Mouse (Mus musculus) embryonic fibroblast, embryonic 13.5 days (primary cell): ENCODE measurements around the gene Scaper. TPM values are rescaled to one million over a fixed set of nuclear protein-coding genes. Genes with fewer than 3 reads are reported as not detected.
A peak's percentile ranks its signal among the peaks of the same experiment; 100 is the strongest.

Source experiments
- H3K27ac ChIP-seq: 2 replicates; pipeline ENCODE4 v1.5.1; 2012; ENCODE audit warnings: low read length, control low read depth, inconsistent platforms; ENCODE audit not compliant: insufficient read depth
- H3K4me1 ChIP-seq: 2 replicates; pipeline ENCODE4 v1.6.1; 2011; ENCODE audit warnings: low read length; ENCODE audit not compliant: control insufficient read depth, insufficient read depth
- H3K4me3 ChIP-seq: 2 replicates; pipeline ENCODE4 v1.5.1; 2011; ENCODE audit warnings: mild to moderate bottlenecking, control low read depth, low read length; ENCODE audit not compliant: insufficient read depth
- CTCF ChIP-seq: IDR thresholded peaks from 2 replicates; pipeline ENCODE4 v1.5.1; 2011; ENCODE audit warnings: mild to moderate bottlenecking, control low read depth, low read length, moderate library complexity, borderline replicate concordance; ENCODE audit not compliant: insufficient read depth
- POLR2A ChIP-seq: IDR thresholded peaks from 2 replicates; pipeline ENCODE4 v1.6.1; 2011; ENCODE audit warnings: low read depth, mild to moderate bottlenecking, control low read depth, low read length, moderate library complexity
- polyA plus RNA-seq: library from polyadenylated mRNA; stranded (reverse); fragments of >200 nt; gene quantifications from 2 replicates; pipeline ENCODE4 v1.2.4, GENCODE M21; 2011; ENCODE audit warnings: low read depth; ENCODE audit not compliant: missing spikeins, insufficient read length

Scaper gene
- polyA plus RNA-seq, 1 experiment: 14.1 TPM

DNA sequence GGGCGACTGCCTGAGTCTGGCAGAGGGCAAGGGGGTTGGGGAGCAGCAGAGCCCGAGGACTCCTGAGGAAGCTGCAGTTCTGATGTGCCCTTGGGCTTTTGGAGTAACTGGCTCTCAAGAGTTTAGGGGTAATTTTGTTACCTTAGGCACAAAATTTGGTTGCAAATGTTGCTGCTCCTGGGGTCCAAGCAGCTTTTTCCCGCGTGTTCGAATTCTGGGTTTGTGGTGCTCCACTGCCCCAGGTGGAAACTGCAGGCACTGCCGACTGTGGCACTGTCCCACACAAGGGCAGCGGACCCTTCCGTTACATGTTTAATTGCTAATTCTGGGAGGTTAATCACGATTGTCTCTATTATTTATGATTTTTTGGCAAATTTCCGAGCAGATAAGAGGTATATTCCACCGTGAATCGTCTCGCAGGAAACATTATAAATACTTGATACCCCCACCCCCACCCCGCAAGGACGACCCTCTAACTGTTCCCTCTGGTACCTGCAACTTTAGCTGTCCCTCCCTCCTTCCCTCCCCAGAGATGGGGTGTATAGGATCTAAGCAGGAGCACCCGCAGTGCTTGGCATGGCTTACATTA is 388.5 kb downstream of the Scaper start:
- TF ChIP-seq CTCF (peak; percentile 28; the same call in 1 of the 2 replicates), POLR2A (no peak)
- H3K27ac ChIP-seq: no peak overlapping the region
- no peak overlapping the region for H3K4me3 ChIP-seq
- H3K4me1 ChIP-seq: no peaks in the 10 kb centered on the region

DNA sequence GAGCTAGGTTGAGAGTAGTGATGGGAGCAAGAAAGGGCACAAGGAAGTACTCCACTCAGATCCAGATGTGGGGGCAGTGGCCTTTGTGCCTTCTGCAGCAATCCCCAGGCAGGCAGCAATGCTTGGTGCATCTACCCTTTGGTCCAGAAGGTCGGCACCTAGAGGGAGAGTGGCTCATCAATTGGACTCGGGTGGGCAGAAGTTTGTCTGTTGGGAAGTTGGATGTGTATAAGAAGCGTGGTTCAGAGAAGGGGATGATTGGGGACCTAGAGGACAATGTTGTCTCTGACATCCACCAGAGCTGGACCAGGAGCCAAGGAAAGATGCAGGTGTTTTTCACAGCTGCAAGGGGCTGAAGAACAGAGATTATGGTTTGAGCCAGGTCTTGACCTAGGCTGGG is 389.0 kb downstream of the Scaper start:
- no peak for TF ChIP-seq POLR2A
- TF ChIP-seq CTCF: no peak

DNA sequence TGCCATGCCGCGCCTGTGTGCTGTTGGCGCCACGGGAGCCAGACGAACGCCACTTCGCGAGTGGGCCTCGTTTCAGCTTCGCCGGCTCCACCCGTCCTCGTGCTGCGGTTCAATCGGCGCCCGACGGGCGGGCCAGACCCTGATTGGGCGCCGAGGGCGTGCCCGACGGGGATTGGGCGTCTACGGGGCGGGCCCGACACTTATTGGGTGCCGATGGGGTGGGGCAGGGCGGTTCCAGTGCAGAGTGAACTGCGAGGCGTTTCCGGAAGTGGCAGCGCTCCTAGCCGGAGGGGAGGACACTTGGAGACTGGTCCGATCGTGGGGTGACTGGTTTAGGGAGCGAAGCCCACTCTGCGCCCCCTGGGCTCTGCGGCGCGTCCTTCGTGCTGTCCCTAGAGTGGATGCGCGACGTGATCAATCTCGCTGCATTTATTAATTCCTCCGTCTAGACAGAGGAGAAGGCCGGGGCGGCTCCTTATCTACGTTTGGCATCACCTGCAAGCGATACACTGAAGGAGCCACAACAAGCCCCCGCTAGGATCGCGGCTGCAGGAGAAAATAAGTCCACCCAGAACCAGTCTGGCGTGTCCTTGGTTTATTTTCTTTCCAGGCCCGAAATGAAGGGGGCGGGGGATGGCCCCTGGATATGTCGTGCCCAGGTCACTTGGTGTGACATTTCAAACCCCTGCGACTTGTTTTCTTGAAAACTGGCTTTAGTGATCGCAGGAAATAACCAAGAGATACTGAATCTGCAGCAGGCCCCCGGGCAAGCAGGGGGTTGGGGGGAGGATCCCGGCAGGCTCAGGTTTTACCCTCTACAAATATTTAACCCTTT is 391.5 kb downstream of the Scaper start:
- H3K4me1 ChIP-seq: no peaks in the 10 kb centered on the region
- no peak overlapping the region for H3K27ac ChIP-seq
- no peak overlapping the region for H3K4me3 ChIP-seq
- no peak for TF ChIP-seq POLR2A
- no peak for TF ChIP-seq CTCF

More for the DNA sequence above, 389.0 kb downstream of the Scaper start:
- no peak overlapping the region for H3K27ac ChIP-seq
- H3K4me1 ChIP-seq: no peaks in the 10 kb centered on the region
- no peak overlapping the region for H3K4me3 ChIP-seq

DNA sequence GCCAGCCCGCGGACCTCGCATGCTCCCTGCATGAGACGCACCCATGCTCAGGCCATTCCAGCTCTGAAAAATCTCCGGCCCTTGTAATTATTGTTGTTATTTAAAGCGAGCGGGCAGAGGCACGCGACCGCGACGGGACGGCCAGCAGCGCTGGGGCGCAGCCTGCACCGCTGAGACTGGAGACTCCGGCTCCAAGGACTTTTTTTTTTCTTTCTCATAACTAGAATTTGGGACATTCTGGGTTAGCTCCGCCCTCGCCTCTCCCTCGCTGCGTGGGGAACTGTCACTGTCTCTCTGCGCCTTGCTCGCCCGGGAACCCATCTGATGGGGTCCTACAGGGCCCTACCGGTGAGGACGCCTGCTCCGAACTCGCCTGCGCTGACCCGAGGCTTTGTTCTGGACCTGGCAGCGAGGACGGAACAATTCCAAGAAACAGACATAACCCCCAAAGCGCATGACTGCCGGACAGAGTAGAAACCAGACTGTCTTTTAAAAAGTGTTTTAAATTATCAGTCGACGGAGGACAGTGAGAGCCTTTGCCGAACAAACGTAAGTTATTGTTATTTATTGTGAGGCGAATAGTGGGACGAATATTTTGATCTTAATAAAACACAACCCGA is 392.3 kb downstream of the Scaper start:
- Histone ChIP-seq H3K4me1 (no peaks in the 10 kb centered on the region), H3K27ac (no peak overlapping the region), H3K4me3 (no peak overlapping the region)
- no peak for TF ChIP-seq POLR2A

DNA sequence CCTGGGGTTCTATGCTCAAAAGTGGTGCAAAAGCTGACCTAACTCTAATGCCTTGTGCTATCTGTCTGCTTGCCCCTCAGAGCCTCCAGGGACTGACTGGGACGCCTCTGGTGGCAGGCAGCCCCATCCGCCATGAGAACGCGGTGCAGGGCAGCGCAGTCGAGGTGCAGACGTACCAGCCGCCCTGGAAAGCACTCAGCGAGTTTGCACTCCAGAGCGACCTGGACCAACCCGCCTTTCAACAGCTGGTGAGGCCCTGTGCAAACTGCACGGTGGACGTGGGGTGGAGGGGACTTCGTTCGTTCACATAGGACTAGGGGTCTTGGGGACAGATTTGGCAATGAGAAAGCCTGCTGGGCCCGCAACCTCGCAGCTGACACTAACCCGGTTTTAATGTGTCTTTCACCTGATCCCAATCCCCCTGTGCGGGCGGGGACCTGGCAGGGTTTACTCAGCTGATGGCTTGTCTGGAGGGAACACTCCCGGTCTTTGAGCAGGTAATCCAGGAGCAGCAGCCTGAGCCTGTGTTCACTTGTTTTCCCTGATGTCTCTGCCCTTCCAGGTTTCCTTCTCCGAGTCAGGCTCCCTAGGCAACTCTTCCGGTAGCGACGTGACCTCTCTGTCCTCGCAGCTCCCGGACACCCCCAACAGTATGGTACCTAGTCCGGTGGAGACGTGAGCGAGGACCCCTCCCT is 392.9 kb downstream of the Scaper start:
- Histone ChIP-seq H3K4me1 (no peaks in the 10 kb centered on the region), H3K27ac (no peak overlapping the region), H3K4me3 (no peak overlapping the region)
- TF ChIP-seq POLR2A (no peak), CTCF (no peak)

DNA sequence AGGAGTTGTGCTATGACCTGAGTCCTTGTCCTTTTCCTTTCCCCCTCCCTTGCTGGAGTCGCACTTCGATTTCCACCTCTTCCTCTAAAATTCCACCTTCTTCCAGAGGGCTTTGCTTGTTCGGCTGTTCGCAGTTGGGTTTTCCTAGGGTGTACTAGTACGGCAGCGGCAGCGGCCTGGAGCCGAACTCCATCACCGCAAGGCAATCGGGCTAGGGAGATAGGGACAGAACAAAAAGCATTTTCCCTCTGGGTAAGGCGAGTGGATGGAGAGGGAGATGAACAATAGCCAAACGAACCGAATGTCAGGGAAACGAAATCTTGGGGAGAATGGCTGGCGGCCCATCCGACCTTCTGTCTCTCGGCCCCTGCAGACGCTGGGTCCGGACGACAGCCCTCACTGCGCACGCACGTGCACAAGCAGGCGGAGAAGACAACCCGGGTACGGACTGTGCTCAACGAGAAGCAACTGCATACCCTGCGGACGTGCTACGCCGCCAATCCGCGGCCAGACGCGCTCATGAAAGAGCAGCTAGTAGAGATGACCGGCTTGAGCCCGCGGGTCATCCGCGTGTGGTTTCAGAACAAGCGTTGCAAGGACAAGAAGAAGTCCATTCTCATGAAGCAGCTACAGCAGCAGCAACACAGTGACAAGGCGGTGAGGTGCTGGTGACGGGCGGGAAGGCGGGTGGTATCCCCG is 394.1 kb downstream of the Scaper start:
- H3K4me1 ChIP-seq: no peaks in the 10 kb centered on the region
- no peak overlapping the region for H3K27ac ChIP-seq
- no peak overlapping the region for H3K4me3 ChIP-seq
- TF ChIP-seq POLR2A (no peak), CTCF (no peak)

DNA sequence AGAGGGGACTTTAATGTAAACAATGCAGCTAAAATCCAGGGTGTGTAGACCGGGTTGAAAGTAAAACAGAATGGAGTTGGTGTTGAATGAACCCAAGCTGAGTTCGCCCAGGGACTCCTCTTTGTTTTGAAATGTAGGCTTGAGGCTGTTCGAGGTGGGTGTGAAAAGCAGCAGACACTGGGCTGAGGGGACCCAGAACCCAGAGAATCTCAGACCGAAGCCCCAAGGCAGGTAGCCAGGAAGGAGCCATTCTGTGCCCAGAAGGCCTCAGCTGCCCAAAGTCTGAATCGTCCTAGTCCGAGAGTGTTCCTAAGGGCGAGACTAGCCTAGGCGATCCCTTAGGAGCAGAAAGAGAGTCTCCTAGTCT is 394.6 kb downstream of the Scaper start:
- no peak for TF ChIP-seq CTCF
- no peak for TF ChIP-seq POLR2A
- Histone ChIP-seq H3K4me1 (no peaks in the 10 kb centered on the region), H3K4me3 (no peak overlapping the region), H3K27ac (no peak overlapping the region)

DNA sequence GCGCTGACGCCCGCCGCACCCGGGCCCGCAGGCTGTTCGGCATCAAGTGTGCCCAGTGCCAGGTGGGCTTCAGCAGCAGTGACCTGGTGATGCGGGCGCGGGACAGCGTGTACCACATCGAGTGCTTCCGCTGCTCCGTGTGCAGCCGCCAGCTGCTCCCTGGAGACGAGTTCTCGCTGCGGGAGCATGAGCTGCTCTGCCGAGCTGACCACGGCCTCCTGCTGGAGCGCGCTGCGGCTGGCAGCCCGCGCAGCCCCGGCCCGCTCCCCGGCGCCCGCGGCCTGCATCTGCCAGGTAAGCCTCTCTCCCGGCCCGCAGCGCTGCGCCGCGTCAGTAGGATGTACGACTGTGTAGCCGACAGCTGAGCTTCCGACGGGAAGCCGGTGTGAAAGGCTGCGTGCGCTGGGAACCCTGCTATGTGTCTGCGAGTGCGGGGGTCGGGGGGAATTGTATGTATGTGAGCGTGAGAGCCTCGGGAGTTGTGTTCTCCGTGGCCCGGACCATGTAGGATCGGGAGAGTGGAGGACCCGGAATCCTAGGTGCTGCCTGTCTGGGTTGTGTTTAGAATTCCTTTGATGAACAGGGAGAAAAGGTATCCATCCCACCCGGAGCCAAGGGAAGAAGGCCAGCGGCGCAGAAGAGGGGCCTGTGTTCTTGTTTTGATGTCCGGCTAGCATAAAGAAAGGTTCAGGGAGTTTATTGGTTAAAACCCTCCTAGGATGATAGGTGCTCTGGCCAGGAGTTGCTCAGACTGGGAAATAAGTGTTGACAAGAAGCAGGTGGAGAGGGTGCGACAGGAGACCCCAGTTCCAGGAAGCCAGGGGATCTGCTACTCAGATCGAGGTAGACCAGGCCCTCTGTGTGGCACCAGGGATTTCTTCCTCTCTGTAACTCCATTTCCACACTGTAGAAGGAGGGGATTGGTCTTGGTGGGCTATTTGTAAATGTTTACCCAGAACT is 395.3 kb downstream of the Scaper start:
- H3K27ac ChIP-seq: no peak overlapping the region
- TF ChIP-seq CTCF: no peak
- no peak for TF ChIP-seq POLR2A
- H3K4me1 ChIP-seq: no peaks in the 10 kb centered on the region
- H3K4me3 ChIP-seq: no peak overlapping the region
